Mouse (Mus musculus): ENCODE results near the gene Tapt1. TPM values are rescaled to one million over a fixed set of nuclear protein-coding genes. Genes with fewer than 3 reads are reported as not detected.

Tapt1 gene
- total and polyA plus RNA-seq, 2 experiments from 2014 or later, result 19.1 to 70.5 TPM

DNA sequence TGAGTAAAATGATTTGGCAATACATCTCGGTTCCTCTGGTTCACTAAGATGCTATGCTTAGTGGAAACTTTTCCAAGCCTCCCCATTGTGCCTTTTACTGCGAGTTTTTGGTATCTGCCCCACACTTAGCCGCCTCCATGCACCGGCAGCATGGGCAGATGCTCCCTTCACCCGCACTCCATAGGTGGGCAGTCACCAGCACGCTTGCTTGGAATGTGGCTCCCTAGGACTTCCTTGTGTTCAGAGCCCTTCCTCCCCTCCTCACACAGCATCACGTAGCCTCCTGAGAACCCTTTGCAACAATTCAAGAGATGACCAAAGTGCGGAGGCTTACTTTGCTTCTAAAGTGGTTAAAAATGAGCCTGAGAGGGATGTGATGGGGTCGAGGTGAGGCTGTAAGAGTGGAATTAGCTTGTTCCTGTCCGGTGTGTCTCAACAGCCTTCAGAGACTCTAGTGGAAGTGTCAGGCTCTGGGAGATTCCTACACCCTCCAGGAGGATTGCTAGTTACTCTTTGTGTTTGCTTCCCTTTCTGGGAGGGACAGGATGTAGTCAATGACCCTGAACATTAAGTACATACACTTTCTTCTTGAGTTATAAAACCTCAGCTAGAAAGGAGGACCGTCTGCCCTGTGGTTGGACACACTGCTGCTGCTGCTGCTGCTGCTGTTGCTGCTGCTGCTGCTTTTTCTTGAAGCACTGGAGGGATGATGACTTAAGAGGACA lies 20.2 kb upstream of the Tapt1 start:
- no peaks in the 10 kb centered on the region for H3K27me3 ChIP-seq (ENCODE audit: insufficient read depth, low read length)
- ATAC-seq, result no peak
- TF ChIP-seq CTCF (IDR thresholded peaks at IDR 0.05; ENCODE audit: low read depth), result no peak
- H3K27ac ChIP-seq (ENCODE audit: low read depth, low read length), result no peak overlapping the region
- H3K4me3 ChIP-seq (ENCODE audit: low read depth, low read length), result no peak overlapping the region
- H3K4me2 ChIP-seq (ENCODE audit: low read depth), result no peak overlapping the region
- H3K4me1 ChIP-seq (ENCODE audit: insufficient read depth), result no peaks in the 10 kb centered on the region
- 30% methylated on average over 11 of the region's 11 CpGs for WGBS
- H3K9me3 ChIP-seq (ENCODE audit: low read length), result no peaks in the 10 kb centered on the region
- H3K9ac ChIP-seq, result no peak overlapping the region
- no peak for DNase-seq
- no peaks in the 10 kb centered on the region for H3K36me3 ChIP-seq (ENCODE audit: insufficient read depth)

DNA sequence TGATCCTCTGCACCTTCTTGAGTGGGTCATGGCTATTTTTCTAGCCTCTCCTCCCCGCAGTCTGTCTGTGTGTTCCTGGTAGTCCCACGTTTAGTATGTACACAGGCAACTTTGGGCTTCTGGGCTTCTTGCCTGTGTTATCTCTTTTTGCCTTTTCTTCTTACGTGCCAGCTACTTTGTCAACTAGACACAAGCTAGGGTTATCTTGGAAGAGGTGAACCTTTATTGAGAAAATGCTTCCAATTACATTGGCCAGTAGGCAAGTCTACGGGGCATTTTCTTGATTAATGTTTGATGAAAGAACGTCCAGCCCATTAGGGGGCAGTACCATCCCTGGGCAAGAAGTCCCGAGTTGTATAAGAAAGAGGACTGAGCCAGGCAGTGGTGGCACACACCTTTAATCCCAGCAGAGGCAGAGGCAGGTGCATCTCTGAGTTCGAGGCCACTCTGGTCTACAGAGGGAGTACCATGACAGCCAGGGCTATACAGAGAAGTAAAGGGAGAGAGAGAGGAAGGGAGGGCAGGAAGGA lies 18.5 kb upstream of the Tapt1 start:
- no peaks in the 10 kb centered on the region for H3K27me3 ChIP-seq (ENCODE audit: insufficient read depth, low read length)
- H3K9ac ChIP-seq, result no peak overlapping the region
- no peaks in the 10 kb centered on the region for H3K9me3 ChIP-seq (ENCODE audit: low read length)
- DNase-seq (no peak), ATAC-seq (no peak)
- H3K4me2 ChIP-seq (ENCODE audit: low read depth), result no peak overlapping the region
- no peaks in the 10 kb centered on the region for H3K36me3 ChIP-seq (ENCODE audit: insufficient read depth)
- 71% methylated on average over 7 of the region's 7 CpGs for WGBS
- H3K4me1 ChIP-seq (ENCODE audit: insufficient read depth), result no peaks in the 10 kb centered on the region
- TF ChIP-seq CTCF (IDR thresholded peaks at IDR 0.05; ENCODE audit: low read depth), result no peak
- no peak overlapping the region for H3K27ac ChIP-seq (ENCODE audit: low read depth, low read length)
- no peak overlapping the region for H3K4me3 ChIP-seq (ENCODE audit: low read depth, low read length)

DNA sequence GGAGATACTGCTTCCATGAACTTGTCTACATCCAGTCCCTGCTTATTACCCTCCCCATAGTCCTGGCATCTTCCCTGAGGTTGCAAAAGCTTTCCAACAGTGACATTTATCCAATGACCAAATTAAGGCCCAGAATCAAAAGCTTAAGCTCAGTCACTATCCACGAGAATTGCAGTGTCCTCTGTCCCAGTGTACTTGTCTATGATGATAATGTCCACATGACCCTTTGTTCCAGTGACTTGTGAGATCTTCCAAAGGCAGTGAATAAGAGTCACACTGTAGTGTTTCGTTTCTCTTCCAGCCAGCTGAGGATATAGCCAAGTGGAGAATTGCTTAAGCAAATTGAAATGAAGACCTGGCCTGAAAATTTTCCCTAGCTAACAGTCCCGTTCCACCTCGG lies 16.4 kb upstream of the Tapt1 start:
- H3K4me3 ChIP-seq (ENCODE audit: low read depth, low read length), result no peak overlapping the region
- H3K27ac ChIP-seq (ENCODE audit: low read depth, low read length), result no peak overlapping the region
- DNase-seq (no peak), ATAC-seq (no peak)
- H3K4me2 ChIP-seq (ENCODE audit: low read depth), result no peak overlapping the region
- H3K9me3 ChIP-seq (ENCODE audit: low read length), result no peaks in the 10 kb centered on the region
- TF ChIP-seq CTCF (IDR thresholded peaks at IDR 0.05; ENCODE audit: low read depth), result no peak
- no peaks in the 10 kb centered on the region for H3K36me3 ChIP-seq (ENCODE audit: insufficient read depth)
- WGBS, result 86% methylated on average over 4 of the region's 4 CpGs
- H3K4me1 ChIP-seq (ENCODE audit: insufficient read depth), result no peaks in the 10 kb centered on the region
- no peaks in the 10 kb centered on the region for H3K27me3 ChIP-seq (ENCODE audit: insufficient read depth, low read length)
- H3K9ac ChIP-seq, result no peak overlapping the region

DNA sequence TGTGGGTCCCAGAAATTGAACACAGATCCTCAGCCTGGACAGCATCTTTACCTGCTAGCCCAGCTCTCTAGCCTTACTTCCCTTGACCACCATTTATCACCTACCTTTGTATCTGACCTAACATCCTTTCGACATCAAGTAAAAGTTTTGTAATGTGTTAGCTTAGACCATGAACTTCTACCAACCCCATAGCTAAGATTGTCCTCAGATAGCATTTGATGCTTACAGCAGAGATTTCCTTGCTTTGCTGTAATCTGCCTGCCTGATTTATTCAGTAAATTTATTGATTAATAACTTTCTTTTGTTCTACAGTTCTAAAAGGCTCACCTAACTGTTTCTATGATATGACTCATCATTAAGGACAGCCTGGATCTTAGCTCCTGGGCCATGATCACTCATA lies 15.3 kb upstream of the Tapt1 start:
- no peak for TF ChIP-seq CTCF (IDR thresholded peaks at IDR 0.05; ENCODE audit: low read depth)
- Histone ChIP-seq H3K4me2 (ENCODE audit: low read depth) (no peak overlapping the region), H3K36me3 (ENCODE audit: insufficient read depth) (no peaks in the 10 kb centered on the region), H3K4me1 (ENCODE audit: insufficient read depth) (no peaks in the 10 kb centered on the region), H3K27ac (ENCODE audit: low read depth, low read length) (no peak overlapping the region), H3K9me3 (ENCODE audit: low read length) (no peaks in the 10 kb centered on the region), H3K27me3 (ENCODE audit: insufficient read depth, low read length) (no peaks in the 10 kb centered on the region), H3K9ac (no peak overlapping the region), H3K4me3 (ENCODE audit: low read depth, low read length) (no peak overlapping the region)
- 96% methylated on average over 1 of the region's 1 CpGs for WGBS
- ATAC-seq (no peak), DNase-seq (no peak)

DNA sequence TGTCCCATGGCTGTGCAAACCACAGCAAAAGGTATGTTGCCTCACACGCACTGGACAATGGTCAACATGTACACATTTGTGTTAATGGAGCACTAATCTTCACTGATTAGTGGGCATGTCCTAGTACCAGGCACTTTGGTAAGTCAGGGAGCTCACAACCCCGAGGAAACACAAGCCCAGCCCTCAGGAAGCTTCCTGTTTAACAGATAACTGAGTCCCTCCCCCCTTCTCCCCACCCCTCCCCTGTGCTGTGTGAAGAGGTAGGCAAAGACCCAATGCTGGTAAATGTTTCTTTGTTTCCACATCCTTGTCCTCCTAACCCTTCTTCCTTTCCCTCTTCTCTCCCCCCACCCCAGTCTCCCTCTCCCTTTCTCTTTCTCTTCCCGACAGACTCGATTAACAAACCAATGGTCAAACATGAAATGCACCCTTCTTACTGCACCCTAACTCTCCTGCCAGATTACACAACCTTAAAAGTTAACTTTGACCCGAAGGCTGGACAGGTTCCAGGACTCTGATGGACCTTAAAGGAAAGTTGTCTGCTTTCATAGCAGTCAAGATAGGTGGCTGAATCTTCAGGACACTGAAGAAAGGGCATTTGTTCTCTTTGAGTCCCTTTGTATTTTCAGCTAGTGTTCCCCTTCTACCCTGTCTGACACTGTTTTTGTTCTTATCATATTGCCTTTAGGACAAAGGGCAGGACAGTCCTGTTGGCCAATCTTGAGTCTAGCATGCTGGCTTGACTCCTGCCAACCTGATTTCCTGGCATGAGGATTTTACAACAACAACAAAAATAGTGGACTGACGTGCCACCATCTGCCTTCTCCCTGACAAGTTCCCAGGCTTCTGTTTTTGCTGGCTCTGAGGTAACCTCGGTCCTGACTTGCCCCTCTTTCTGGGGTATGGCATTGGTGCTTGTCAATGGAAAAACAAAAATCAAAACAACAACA lies 13.0 kb upstream of the Tapt1 start:
- Histone ChIP-seq H3K4me1 (ENCODE audit: insufficient read depth) (no peaks in the 10 kb centered on the region), H3K36me3 (ENCODE audit: insufficient read depth) (no peaks in the 10 kb centered on the region), H3K27ac (ENCODE audit: low read depth, low read length) (no peak overlapping the region), H3K9ac (no peak overlapping the region), H3K27me3 (ENCODE audit: insufficient read depth, low read length) (no peaks in the 10 kb centered on the region), H3K4me2 (ENCODE audit: low read depth) (no peak overlapping the region), H3K4me3 (ENCODE audit: low read depth, low read length) (no peak overlapping the region), H3K9me3 (ENCODE audit: low read length) (no peaks in the 10 kb centered on the region)
- no peak for TF ChIP-seq CTCF (IDR thresholded peaks at IDR 0.05; ENCODE audit: low read depth)
- 70% methylated on average over 7 of the region's 7 CpGs for WGBS
- DNase-seq (no peak), ATAC-seq (no peak)

DNA sequence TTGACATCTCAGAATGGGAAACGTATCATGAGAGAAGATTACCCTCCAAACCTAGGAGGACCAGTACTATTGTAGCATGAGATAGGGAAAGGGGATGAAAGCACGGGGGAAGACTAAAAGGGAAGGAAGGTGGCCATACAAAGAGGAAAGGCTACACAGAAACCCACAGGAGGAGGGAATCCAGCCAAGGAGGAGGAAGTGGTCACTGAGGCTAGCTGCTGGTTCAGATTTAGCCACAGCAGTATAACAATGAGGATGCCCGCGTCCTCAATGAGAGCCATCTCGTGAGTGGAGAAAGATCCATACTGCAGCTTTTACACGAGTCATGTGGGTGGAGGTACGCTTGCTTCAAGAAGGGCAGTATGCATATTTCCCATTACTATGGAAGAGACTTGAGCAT lies 11.8 kb upstream of the Tapt1 start:
- Histone ChIP-seq H3K27ac (ENCODE audit: low read depth, low read length) (no peak overlapping the region), H3K4me2 (ENCODE audit: low read depth) (no peak overlapping the region), H3K27me3 (ENCODE audit: insufficient read depth, low read length) (no peaks in the 10 kb centered on the region), H3K9me3 (ENCODE audit: low read length) (no peaks in the 10 kb centered on the region), H3K4me3 (ENCODE audit: low read depth, low read length) (no peak overlapping the region), H3K4me1 (ENCODE audit: insufficient read depth) (no peaks in the 10 kb centered on the region), H3K9ac (no peak overlapping the region), H3K36me3 (ENCODE audit: insufficient read depth) (no peaks in the 10 kb centered on the region)
- no peak for TF ChIP-seq CTCF (IDR thresholded peaks at IDR 0.05; ENCODE audit: low read depth)
- no peak for ATAC-seq
- 91% methylated on average over 7 of the region's 7 CpGs for WGBS
- no peak for DNase-seq

DNA sequence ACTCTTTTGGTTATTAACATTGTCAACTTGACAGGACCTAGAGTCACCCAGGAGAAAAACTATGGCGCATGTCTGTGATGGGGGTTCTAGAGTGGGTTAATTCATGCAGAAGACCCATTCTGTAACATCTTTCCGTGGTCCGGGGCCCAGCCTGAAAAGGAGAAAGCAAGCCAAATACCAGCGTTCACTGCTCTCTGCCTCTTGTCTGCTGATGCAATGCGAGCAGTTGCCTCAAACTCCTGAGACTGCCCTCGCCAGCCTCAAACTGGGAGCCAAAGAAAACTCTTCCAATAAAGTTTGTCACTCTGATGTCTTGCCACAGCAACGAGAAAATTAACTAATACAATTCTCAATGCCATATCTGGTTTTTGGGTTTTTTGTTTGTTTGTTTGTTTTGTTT lies 8.2 kb upstream of the Tapt1 start:
- Histone ChIP-seq H3K4me1 (ENCODE audit: insufficient read depth) (no peaks in the 10 kb centered on the region), H3K27ac (ENCODE audit: low read depth, low read length) (no peak overlapping the region), H3K4me3 (ENCODE audit: low read depth, low read length) (no peak overlapping the region), H3K27me3 (ENCODE audit: insufficient read depth, low read length) (no peaks in the 10 kb centered on the region), H3K9ac (no peak overlapping the region), H3K4me2 (ENCODE audit: low read depth) (no peak overlapping the region), H3K9me3 (ENCODE audit: low read length) (no peaks in the 10 kb centered on the region), H3K36me3 (ENCODE audit: insufficient read depth) (no peaks in the 10 kb centered on the region)
- 59% methylated on average over 7 of the region's 7 CpGs for WGBS
- DNase-seq (no peak), ATAC-seq (no peak)
- no peak for TF ChIP-seq CTCF (IDR thresholded peaks at IDR 0.05; ENCODE audit: low read depth)
